Mouse (Mus musculus) hematopoietic stem cell, adult 5-6 weeks (primary cell): Measurements from ENCODE around the gene Amigo1. TPM values are rescaled to one million over a fixed set of nuclear protein-coding genes. Genes with fewer than 3 reads are reported as not detected.
"Not testable (repeated sequence)": the region's sequence is repeated elsewhere in the genome, so short reads cannot be mapped to it uniquely, and the experiment has no call there.

ENCODE experiments used
- ATAC-seq, 2 experiments: fragments of 125-278 bp in 1 of 2; replicated peaks in 1 of 2; 2 replicates each; pipeline ENCODE4 v1.8.0; 2016 to 2017; ENCODE audit warnings: inconsistent platforms in 2 of 2, mild to moderate bottlenecking in 2 of 2, moderate number of reproducible peaks in 2 of 2, low read depth in 1 of 2, moderate TSS enrichment in 1 of 2; ENCODE audit not compliant: low FRiP score in 2 of 2, poor library complexity in 2 of 2, severe bottlenecking in 2 of 2, insufficient read depth in 1 of 2, low TSS enrichment in 1 of 2
- total RNA-seq: library from RNA; stranded (forward); fragments of 172-1452, 232-1000 nt; gene quantifications from 2 replicates; pipeline ENCODE4 v1.2.3, GENCODE M21; 2017

Gene Amigo1
- total RNA-seq, 1 experiment from 2014 or later, result 3.2 TPM

- ATAC-seq, result no peak
Measured at GRCm38 (mm10) chr3:108231646-108232045, 45.5 kb downstream of the Amigo1 start.

GRCm38 (mm10) chr3:108237474-108238102 is 51.5 kb downstream of the Amigo1 start:
- ATAC-seq, result not testable (repeated sequence)

- no peak for ATAC-seq
Measured at GRCm38 (mm10) chr3:108241243-108241839, 55.2 kb downstream of the Amigo1 start.

Other genes starting within 250 kb of the Amigo1 start
- not detected in 2 replicates for gene Gstm6, start 242.6 kb upstream of the Amigo1 start, total RNA-seq
- gene Gstm3, start 217.1 kb upstream of the Amigo1 start, total RNA-seq, result not detected in 2 replicates
- 1.7 and 2.8 TPM in 2 replicates for gene Gstm2, start 199.9 kb upstream of the Amigo1 start, total RNA-seq
- 104 and 128 TPM in 2 replicates for gene Gstm1, start 168.4 kb upstream of the Amigo1 start, total RNA-seq
- gene Gstm4, start 141.4 kb upstream of the Amigo1 start, total RNA-seq, result 11.8 and 13.1 TPM in 2 replicates
- 45.3 and 46.7 TPM in 2 replicates for gene Ampd2, start 99.7 kb upstream of the Amigo1 start, total RNA-seq
- gene Gnat2, start 93.5 kb upstream of the Amigo1 start, total RNA-seq, result 3.8 and 4.4 TPM in 2 replicates
- 140 and 171 TPM in 2 replicates for gene Gnai3, start 40.2 kb upstream of the Amigo1 start, total RNA-seq
- gene Gpr61, start 31.5 kb upstream of the Amigo1 start, total RNA-seq, result not detected in 2 replicates
- gene Cyb561d1, start 14.9 kb downstream of the Amigo1 start, total RNA-seq, result 7.7 and 9.5 TPM in 2 replicates
- 4.2 and 4.6 TPM in 2 replicates for gene Atxn7l2, start 24.6 kb downstream of the Amigo1 start, total RNA-seq
- gene Sypl2, start 40.3 kb downstream of the Amigo1 start, total RNA-seq, result not detected in 2 replicates
- 194 and 263 TPM in 2 replicates for gene Psma5, start 70.6 kb downstream of the Amigo1 start, total RNA-seq
- 26.6 and 37.3 TPM in 2 replicates for gene Sort1, start 97.7 kb downstream of the Amigo1 start, total RNA-seq
- not detected in 2 replicates for gene Mybphl, start 178.6 kb downstream of the Amigo1 start, total RNA-seq
- gene Psrc1, start 197.5 kb downstream of the Amigo1 start, total RNA-seq, result 27.6 and 39.3 TPM in 2 replicates
- gene Celsr2, start 229.2 kb downstream of the Amigo1 start, total RNA-seq, result 0.38 and 1.6 TPM in 2 replicates